Mouse (Mus musculus): Measurements from ENCODE around the gene Smad3.

Gene Smad3

DNA sequence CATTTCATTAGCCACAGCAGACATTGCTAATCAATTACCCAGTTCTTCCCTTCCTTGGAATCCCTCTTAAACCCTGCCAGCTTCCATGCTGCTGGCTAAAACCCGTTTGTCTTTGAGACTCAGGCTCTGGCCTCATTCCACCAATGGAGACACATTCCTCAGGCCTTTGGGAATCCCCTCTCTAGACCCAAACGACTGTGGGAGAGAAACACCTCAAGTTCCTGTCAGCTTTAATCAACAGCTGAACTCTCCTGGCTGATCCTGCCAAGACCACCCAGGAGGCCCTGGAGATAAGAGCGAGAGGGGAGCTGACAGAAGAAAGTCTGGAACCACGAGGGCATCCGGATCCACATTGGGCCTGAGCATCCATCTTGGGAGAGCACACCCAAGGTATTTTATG is 13.9 kb upstream of the Smad3 start:
- no peak for DNase-seq

DNA sequence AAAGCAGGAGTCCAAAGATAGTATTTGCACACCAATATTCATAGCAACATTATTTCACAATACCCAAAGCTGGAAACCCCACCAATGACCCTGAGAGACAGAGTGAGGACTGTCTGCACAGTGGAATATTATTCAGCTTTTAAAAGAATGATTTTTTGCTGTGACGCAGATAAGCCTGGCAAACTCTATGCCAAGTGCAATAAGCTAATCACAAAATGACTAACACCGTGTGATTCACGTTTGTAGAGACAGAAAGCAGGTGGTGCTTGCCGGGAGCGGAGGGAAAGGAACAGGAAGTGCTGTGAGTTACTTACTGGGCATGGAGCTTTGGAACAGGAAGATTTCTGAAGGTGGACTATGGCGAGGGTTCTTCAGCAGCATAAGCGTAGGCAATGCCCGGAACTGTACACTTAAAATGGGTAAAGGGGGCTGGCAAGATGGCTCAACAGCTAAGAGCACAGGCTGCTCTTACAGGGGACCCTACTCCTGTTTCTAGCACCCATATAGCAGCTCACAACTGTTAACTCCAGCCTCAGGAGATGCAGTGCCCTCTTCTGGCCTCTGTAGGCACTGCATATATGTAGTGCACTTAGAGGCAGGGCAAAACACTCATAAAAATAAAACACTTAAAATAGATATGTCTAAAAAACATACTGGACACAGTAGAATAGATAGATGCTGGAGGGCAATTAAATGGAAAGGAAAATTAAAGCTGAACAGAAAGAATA is 3.7 kb upstream of the Smad3 start:
- no peak for DNase-seq

DNA sequence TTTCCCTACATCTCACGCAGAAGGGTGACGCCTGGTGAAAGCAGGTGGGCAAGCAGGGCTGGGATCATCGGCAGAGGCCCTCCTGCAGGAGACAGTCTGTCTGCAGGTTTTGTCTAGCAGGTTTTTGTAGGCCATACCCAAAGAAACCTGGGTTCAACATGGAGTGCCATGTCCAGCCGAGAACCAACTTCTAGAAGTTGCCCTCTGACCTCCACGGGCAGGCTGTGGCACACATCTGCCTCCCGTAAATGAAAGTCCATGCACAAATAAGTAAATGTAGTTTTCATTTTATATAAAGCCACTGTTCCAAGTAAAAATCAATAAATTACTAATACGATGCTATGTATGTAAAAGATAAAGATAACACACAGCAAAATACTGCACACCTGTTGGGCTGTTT is 3.0 kb upstream of the Smad3 start:
- DNase-seq, result no peak

GRCm38 (mm10) chr9:63759973-63760722 is 2.4 kb upstream of the Smad3 start:
- DNase-seq, result no peak

DNA sequence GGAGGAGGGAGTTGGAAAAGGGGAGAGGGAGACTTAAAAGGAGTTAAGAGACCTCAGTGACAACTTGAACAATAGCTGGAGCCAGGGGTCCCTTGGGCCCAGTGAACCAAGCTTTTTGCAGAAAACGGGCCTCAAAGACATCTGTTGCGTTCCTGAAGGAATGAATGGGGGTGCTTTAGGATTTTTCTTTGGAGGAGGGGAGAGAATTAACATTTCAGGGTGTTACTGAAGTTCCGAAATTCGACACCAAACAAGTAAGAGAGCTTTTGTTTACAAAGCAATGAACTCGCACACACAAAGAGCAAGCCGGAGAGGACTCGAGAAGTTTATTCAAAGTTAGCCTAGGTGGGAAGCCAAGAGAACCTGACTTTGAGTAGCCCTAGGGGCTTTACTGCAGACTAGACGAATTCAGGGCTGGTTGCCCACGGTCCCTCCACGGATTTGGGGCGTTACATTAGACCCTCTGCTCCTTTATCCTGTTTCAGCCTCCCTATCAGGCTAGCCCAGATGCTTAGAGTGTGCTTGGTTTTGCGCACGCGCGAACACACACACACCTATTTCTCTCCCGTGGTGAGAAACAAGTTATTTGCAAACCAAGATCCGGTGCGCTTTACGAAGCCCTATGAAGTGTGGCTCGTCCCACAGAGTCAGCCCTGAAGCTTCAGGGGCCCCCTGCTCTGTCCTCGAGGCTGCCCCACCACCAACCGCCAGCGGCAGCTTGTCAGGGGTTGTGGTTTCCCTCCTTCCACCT is 1.0 kb upstream of the Smad3 start:
- DNase-seq, result no peak

- no peak for DNase-seq
Observed at GRCm38 (mm10) chr9:63757462-63757772, 377 bp downstream of the Smad3 start.

DNA sequence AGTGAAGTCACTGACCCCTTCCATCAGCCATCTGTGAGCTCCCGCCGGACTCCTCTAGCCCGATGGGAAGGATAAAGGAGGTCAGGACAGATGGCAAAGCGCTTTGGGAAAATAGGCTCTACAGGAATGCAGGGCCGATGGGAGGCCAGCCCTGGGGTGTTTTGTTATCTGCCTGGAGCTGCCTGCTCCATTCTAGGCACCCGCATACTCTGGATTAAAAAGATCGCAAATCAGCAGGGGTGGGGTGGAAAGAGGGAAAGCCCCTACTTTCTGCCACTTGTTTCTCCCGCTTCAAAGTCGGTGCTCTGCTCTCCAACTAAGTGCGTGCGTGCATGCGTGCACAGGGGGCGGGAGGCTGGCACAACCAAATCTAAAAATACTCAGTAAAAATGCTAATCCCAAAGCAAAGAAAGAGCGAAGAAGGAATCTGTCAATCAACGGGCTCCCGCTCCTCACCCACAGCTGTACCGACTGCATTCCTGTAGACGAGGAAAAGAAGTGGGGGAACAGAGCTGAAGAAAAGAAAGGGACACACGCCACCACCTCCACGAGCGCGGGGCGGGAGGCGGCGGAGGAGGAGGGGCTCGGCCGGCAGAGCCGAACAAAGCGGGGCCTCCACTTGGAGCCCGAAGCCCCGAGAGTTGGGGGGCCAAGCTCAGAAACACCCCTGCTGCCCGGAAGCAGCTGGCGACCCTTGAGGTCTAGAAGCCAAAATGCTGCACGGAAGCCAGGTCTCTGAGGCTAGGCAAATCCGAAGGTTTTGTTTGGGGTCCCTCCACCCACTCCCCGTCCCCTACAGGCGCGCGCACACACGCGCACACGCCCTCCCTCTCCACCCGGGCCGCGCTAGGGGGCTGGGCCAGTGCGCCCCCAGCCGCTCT is 973 bp downstream of the Smad3 start:
- DNase-seq, result peak; percentile 56

DNA sequence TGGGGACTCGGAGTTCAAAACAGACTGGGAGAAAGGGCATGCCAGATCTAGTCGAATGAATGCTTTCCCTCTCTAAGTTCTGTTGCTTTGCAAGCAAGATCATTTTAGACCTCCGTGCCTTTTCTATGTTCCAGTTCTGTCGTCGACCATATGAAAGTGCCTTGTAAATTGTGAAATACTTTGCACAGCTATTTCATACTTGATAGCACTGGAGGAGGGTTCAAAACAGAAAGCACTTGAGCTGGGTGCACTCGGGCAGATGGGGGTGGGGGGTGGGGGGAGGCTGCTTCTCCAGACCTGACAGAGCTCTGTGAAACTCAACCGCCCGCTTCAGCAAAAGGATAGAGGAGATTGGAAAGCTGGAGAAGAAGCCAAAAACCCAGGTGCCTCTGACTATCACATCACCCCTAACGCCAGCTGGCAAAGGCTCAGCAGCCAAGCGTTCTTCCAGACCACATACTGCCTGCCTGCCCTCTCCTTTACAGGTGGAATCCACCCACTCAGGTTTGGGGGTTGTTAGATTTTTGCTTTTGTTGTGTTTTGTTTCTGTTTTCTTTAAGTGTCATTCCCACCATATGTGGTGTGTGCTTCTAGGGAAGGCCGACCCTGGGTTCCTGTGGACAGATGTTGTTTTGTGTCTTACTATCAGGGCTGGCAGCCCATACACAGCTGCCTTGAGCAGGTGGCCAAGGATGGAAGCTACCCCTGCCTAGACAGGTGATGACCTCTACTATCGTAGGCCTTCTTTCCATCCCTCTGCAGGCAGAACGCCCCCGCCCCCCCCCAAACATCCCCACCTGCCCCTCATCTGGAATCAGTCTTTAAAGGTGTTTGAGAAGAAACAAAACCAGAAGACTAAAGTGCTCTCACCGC is 1.9 kb downstream of the Smad3 start:
- DNase-seq, result no peak

DNA sequence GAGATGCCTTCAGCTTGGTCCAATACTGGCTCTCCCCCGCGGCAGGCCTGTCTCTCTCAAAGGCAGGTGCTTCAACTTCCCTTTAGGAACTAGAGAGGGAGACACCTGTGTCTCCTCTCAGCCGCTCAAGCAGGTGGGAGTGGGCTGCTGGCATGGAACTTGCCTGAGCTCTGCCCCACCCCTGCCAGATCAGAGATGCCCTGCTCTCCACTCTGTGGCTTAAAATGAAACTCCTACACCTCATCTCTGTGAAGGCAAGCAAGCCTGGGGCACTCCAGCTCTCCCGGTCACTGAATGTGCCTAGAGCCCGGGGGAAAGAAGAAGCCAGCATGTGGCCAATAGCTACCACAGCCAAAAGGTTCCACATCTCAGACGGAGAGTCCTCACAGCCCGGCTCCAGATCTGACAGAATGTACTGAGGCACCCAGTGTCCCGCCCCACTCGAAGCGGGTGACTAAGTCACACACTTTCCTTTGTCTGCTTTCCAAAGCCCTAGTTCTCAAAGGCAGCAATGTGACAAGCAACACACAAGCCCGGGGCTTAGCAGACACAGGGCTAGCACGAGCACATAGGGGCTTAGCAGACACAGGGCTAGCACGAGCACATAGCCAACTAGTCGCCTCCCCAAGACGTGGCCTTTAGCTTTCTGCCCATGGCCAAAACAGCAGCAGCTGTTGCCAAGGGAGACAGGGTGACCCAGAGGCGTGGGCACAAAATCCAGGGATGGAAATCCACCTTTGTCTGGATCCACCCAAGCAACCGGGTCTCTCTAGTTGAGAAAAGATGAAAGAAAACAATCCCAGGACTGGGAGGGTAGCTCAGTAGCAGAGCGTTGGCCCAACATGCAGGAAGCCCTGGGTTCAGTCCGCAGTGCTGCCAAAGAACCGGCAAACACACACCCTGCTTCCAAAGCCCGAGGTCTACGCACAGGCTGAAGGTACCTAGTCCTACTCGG is 3.0 kb downstream of the Smad3 start:
- no peak for DNase-seq

GRCm38 (mm10) chr9:63754039-63754438 is 3.8 kb downstream of the Smad3 start:
- no peak for DNase-seq

GRCm38 (mm10) chr9:63753359-63753758 is 4.4 kb downstream of the Smad3 start:
- no peak for DNase-seq

- no peak for DNase-seq
Observed at GRCm38 (mm10) chr9:63752576-63752975, 5.2 kb downstream of the Smad3 start.

- DNase-seq, result no peak
Observed at GRCm38 (mm10) chr9:63751325-63751724, 6.5 kb downstream of the Smad3 start.

DNA sequence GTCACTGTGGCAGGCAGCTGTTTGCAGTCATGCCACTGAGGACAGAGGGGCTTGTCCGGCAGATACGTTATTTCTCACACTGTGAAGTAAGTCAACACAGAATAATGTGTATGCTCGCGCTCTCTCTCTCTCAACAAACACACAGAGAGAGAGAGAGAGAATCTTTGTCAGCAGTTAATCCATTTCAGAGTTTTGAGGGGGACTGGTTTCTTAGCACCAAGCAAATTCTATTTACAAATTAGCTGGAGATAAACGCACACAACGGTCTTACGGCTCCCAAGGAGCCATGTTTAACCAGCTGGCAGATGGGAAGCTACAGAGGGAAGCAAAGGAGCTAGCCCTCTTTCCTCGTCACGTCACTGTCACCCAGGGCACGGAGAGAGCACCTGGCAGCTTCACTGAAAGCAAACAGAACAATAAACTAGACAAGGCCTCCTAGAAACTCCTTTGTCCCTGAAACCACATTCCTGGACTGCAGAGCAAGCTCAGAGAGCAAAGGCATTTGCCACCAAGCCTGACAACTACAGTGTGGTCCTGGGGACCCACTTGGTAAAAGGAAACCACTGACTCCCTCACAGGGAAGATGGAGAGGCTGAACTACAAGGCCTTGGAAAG is 7.3 kb downstream of the Smad3 start:
- no peak for DNase-seq

- DNase-seq, result no peak
Observed at GRCm38 (mm10) chr9:63749296-63749915, 8.4 kb downstream of the Smad3 start.

GRCm38 (mm10) chr9:63747645-63748295 is 10.0 kb downstream of the Smad3 start:
- DNase-seq, result no peak

GRCm38 (mm10) chr9:63746980-63747379 is 10.8 kb downstream of the Smad3 start:
- DNase-seq, result no peak

DNA sequence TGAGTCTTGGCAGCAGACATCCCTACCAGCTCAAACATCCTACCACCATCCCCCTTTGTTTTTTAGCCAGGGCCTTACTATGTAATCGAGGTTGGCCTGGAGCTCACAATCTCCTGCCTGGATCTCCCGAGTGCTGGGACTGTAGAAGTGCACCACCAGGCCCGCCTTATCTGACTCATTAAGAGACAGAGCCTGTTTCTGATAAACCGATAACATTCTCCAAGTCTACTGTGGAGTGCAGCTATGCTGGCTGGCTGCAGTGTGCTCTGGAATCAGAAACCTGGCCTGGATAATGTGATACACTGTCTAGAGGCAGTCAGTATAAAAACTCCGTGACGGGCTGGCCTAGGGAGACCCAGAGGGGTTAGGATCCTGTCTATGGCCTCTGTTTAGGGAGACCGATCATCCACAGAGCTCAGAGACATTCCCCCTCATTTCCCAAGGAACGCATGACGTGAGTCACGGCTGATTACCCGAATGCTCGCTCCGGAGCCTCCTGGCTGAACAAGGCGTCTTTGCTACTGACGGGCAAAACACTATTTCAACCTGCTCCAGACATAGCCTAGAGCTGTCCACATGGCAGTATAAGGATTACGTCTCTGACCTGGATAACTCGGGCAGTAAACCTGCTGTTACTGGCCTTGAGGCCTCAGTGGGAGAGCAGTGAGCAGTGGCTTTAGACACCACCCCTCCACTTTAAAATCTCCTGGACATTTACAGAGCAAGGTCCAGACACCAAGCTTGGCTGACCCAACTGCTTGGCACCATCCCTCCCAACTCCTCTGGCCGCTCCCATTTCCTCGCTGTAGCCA is 11.8 kb downstream of the Smad3 start:
- DNase-seq, result no peak

All from right cerebral cortex, postnatal 14 days (tissue).